Mouse (Mus musculus) lung, postnatal 25 days (tissue): Measurements from ENCODE around the gene Foxp1.

Experiments used
- DNase-seq: peaks from one replicate; pipeline ENCODE4 v3.0.0; 2022; ENCODE audit warnings: low spot score

Foxp1 gene

GRCm38 (mm10) chr6:99359036-99359698, 163.4 kb downstream of the Foxp1 start:
- DNase-seq, result no peak

DNA sequence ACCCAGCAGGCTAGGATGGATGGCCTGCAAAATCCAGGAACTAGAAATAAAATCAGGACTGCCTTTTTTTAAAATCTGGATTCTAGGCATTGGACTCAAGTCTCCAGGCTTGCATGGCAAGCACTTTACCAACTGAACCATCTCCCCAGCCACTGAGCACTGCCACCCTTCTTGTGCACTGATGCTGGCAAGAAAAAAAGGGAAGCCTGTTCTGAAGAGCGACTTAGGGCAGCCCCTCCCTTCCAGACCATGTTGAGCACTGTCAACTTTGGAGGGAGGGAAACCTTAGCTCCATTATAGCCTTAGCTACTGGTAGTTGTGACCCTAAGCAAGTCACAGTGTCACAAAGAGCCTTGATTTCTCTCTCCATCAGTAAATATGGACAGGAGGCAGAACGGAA, 164.6 kb downstream of the Foxp1 start:
- no peak for DNase-seq

DNA sequence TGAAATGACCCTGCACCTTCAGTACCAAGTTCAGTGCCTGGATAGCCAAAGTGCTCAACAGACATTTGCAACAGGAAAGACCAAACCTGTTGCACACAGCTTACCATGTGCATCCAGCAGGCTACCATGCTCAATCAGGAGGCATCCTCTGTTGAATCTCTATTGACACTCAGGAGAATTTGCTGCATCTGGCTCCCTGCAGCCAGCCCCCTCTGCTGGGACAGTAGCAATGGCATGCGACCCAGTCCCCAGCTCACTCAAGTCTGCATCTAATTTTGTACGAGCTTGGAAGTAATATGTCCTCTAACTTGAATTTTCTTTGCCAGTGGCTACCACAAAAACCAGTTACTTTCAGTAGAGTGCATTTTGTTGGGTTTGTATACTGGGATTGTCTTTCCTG, 168.2 kb downstream of the Foxp1 start:
- no peak for DNase-seq

DNA sequence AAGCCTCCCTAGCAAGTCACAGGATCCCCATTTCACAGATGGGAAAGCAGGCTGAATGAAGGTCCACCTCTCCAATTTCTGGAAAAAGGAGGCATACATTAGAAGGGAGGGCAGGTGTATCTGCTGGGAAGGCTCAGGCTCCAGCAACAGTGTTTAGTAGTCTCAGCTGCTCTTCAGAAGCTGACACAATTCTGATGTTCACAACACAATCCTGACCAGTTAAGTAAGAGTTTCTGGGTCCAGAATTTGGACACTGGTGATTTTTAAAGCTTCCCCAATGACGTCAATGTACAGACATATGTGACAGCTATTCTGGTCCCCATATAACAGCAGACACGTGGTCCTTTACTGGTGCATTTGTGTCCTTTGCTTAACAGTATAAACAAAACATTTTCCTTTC, 169.1 kb downstream of the Foxp1 start:
- no peak for DNase-seq

GRCm38 (mm10) chr6:99350566-99350965, 172.0 kb downstream of the Foxp1 start:
- no peak for DNase-seq

GRCm38 (mm10) chr6:99350156-99350555, 172.4 kb downstream of the Foxp1 start:
- DNase-seq, result no peak

- DNase-seq, result no peak
Observed at GRCm38 (mm10) chr6:99347836-99348235, 174.7 kb downstream of the Foxp1 start.

DNA sequence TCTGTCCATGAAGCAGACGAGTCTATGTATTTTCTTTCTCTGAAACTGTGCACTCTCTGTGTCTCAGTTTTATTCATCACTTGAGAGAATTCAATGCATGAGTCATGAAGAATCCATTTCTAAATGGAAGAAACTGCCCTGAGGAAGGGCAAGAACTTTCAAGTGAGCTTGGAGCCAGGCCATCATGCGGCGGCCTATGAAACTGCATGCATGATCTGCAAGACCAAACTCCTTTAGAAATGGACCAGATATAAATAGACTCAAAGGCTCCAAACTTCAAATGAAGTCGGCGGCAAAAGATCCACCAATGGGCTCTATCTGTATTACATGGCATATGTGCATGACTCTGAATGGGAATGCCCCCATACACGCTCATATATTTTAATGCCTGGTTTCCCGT, 177.6 kb downstream of the Foxp1 start:
- no peak for DNase-seq

- no peak for DNase-seq
Observed at GRCm38 (mm10) chr6:99344357-99344756, 178.2 kb downstream of the Foxp1 start.

DNA sequence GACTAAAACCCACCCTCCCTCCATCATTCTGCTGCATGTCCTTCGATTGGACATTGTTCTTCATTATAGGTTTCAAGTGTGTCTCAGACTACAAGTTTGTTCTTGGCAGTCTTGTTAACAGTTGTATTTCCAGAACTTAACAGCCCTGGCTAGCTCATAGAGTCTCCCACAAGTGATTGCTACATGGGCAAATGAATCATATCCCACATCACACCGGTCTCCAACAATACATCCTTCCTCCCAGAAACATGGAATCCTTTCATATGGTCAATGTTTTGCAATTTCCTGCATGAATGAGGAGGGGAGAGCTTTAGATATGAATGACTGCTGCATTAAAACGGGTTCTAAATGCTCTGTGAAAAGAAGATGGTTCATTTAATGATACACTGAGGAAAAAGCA, 178.7 kb downstream of the Foxp1 start:
- no peak for DNase-seq

DNA sequence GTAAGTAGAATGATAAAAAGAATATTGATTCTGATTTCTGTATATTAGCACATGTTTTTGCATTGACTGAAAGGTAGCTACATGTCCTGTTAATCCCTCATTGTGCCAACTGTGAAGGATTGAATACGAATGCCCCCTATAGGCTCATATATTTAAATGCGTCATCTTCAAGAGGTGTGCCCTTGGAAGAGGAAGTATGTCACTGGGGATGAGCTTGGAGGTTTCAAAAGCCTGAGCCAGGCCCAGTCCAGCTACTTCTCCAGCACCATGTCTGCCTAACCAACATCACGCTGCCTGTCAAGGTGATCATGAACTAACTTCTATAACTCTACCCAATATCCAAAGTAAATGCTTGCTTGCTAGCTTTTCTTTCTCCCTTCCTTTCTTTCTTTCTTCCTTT, 180.1 kb downstream of the Foxp1 start:
- no peak for DNase-seq

GRCm38 (mm10) chr6:99340902-99341301, 181.6 kb downstream of the Foxp1 start:
- DNase-seq, result no peak

DNA sequence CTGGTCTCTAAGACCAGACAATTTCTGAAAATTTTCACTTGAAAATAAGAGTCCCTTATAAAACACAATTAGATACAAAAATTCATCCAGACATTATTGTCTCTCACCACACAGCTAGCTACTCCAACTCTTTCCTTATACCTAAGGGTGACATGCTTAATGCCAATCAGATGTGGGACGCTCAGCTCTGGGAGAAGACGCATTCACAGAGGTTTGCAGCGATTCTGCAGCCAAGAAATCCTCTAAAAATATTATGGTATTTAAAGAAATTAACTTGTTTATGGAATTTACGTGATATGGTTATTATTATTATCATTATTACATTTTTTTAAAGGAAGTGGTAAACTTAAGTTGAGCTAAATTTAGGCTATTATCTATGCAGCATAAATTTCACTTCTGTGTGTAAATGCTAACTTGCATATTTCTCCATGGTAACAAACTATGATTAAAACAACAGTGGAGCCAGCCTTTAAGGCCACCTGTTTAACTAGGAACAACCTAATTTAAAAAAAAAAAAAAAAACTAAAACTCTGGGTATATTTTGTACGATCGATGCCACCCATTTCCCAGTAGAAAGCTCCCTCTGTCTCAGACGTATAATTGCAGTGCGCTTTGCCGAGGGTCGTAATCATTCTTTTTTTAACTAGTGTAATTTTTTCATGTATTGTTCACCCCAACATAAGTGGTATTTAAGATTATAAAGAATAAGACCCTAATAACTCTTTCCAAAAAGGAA, 182.4 kb downstream of the Foxp1 start:
- DNase-seq, result no peak

GRCm38 (mm10) chr6:99339343-99339620, 183.2 kb downstream of the Foxp1 start:
- no peak for DNase-seq

DNA sequence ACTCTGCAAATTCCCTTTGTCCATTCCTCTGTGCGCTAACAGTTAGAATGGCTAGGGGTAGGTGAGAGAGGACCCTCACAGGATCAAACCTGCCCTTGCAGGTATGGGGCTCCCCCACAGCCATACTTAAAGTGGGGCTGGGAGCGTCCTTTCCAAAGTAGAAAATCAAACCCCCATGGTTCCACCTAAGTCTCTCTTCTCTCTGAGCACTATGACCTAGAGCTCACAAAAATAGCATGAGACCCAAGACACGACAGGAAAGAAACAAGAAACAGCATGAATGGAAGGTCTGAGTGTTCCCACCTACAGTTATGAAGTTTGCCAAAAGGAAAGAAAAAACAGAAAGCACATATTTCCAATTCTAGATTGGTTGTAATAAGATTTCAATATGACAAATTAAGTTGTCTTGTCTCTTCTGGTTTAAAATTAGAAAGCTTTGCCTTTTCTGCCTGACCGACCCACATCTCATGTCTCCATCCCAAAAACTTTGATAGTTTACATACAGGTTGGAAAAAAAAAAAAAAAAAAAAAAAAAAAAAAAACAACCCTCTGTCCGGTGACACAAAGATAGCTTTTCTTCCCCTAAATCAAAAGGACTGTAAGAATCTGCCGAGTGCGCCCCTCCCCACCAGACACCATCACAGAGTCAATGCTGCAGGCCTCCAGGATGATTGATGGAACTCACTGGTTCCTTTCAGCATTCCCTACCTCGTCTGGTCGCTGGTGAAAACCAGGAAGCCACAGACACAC, 183.8 kb downstream of the Foxp1 start:
- no peak for DNase-seq

DNA sequence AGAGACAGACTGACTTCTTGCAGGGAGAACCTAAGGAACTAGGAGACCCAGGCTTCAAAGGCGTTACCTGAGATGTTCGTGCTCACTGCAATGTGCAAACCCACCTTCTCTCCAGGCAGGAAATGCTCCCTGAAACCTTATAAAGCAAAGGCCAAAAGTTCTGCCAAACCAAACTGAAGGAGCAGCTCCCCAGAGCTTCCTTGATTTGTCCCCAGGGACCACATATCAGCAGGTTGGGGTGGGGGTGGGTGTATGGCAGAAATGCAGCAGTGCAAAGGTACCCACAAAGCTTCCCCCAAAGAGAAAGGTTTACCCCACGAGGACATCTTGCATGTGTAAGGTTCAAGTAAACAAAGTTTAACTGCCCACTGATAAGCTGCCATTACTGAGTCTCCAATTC, 184.3 kb downstream of the Foxp1 start:
- DNase-seq, result no peak

- peak; percentile 25 for DNase-seq
Observed at GRCm38 (mm10) chr6:99337575-99337974, 184.9 kb downstream of the Foxp1 start.

DNA sequence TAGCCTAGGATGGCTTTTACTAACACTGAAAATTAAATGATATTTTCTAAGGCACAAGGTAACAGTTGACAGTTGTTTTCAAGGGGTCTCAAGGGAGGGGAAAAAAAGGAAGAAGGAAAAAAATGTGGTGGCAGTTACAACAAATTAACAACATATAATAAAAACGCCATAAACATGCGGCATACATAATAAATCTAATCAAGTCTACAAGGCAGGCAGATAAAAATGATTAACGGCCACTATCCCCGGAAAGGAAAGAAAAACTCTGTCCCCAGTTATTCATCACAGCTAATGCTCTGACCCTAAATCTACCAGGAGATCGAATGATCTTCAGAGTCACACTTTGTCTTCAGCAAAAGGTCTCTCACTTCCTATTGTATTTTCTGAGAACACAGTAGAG, 186.3 kb downstream of the Foxp1 start:
- DNase-seq, result no peak

GRCm38 (mm10) chr6:99335174-99335830, 187.2 kb downstream of the Foxp1 start:
- peak; percentile 50 for DNase-seq

DNA sequence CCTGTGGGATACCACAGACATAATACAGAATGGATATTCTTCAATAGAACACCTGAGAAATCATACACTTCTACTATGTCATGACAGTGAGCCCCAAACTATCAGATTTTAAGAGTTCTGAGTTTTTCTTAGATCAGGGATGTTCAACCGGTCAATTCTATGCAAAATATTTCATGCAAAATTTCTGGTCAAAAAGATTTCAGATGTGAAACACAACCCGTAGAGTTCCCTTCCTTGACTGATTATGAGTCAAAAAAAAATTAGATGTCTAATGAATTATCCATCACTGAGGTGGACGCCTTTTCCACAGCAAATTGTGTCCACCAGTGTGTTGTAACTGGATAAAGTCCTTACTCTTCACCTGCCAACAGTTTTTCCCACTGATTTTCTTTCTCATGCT, 188.3 kb downstream of the Foxp1 start:
- no peak for DNase-seq

- DNase-seq, result no peak
Observed at GRCm38 (mm10) chr6:99333127-99333526, 189.4 kb downstream of the Foxp1 start.

DNA sequence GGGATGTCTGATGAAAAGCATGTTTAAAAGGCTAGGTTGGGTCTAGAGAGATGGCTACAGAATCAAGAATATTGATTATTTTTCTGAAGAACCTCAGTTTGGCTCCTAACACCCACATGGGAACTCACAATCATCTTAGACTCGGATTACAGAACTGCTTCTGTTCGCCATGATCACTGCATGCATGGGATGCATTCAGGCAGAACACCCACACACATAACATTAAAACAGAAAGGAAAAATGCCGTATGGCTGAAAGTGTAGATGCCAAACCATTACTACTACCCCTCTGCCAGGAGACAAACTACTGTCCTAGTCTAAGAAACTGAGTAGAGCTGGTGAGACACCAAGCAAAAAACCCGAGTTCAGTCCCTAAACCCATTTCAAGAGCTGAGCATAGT, 192.4 kb downstream of the Foxp1 start:
- no peak for DNase-seq

GRCm38 (mm10) chr6:99328634-99329033, 193.9 kb downstream of the Foxp1 start:
- DNase-seq, result no peak
